Mouse (Mus musculus) stomach, postnatal 0 days (tissue): ENCODE results near the gene Poc1a.

Experiments
- CTCF ChIP-seq: IDR thresholded peaks from 2 replicates; pipeline ENCODE4 v1.5.1; 2016; ENCODE audit warnings: antibody characterized with exemption, low read depth, mild to moderate bottlenecking, moderate library complexity
- EP300 ChIP-seq: optimal IDR thresholded peaks from 2 replicates; pipeline ENCODE3; 2016; ENCODE audit warnings: antibody characterized with exemption

GRCm38 (mm10) chr9:106369801-106370485 is 89.1 kb downstream of the Poc1a start:
- TF ChIP-seq CTCF (no peak), EP300 (no peak)
